Mouse (Mus musculus) neural tube, embryonic 11.5 days (tissue): ENCODE measurements around the gene Fam76a. TPM values are rescaled to one million over a fixed set of nuclear protein-coding genes. Genes with fewer than 3 reads are reported as not detected.
"Not testable (repeated sequence)": the region's sequence is repeated elsewhere in the genome, so short reads cannot be mapped to it uniquely, and the experiment has no call there.

Source experiments
- ATAC-seq: fragments of 200-750 bp; cut with Nextera tagmentation; 2 replicates; pipeline ENCODE4 v1.8.0; 2017; ENCODE audit warnings: moderate number of reproducible peaks, mild to moderate bottlenecking, moderate TSS enrichment, moderate library complexity; ENCODE audit not compliant: insufficient read depth, low FRiP score, low TSS enrichment
- DNase-seq: peaks from one replicate; pipeline ENCODE4 v3.0.0-alpha.2; 2015; ENCODE audit warnings: low spot score
- H3K27ac ChIP-seq: fragments of 300-500 bp; sonication (generic); 2 replicates; pipeline ENCODE4 v1.5.1; 2014; ENCODE audit warnings: low read depth, mild to moderate bottlenecking, low read length
- H3K27me3 ChIP-seq: fragments of 300-500 bp; sonication (generic); 2 replicates; pipeline ENCODE4 v1.6.1; 2014; ENCODE audit warnings: mild to moderate bottlenecking, low read length, mixed read lengths; ENCODE audit not compliant: control insufficient read depth, insufficient read depth
- H3K36me3 ChIP-seq: fragments of 300-500 bp; sonication (generic); 2 replicates; pipeline ENCODE4 v1.6.1; 2014; ENCODE audit warnings: mild to moderate bottlenecking, low read length, moderate library complexity, mixed read lengths; ENCODE audit not compliant: control insufficient read depth, insufficient read depth
- H3K4me1 ChIP-seq: fragments of 300-500 bp; sonication (generic); 2 replicates; pipeline ENCODE4 v1.6.1; 2014; ENCODE audit warnings: low read length, mixed read lengths; ENCODE audit not compliant: control insufficient read depth, insufficient read depth
- H3K4me2 ChIP-seq: fragments of 300-500 bp; sonication (generic); 2 replicates; pipeline ENCODE4 v1.6.1; 2014; ENCODE audit warnings: low read depth, mild to moderate bottlenecking, moderate library complexity
- H3K4me3 ChIP-seq: fragments of 300-500 bp; sonication (generic); 2 replicates; pipeline ENCODE4 v1.5.1; 2014; ENCODE audit warnings: low read depth, low read length
- H3K9ac ChIP-seq: fragments of 300-500 bp; sonication (generic); 2 replicates; pipeline ENCODE4 v1.6.1; 2014; ENCODE audit warnings: mild to moderate bottlenecking, low read length
- H3K9me3 ChIP-seq: fragments of 300-500 bp; sonication (generic); 2 replicates; pipeline ENCODE4 v1.6.1; 2016; ENCODE audit warnings: low read length; ENCODE audit not compliant: control insufficient read depth
- WGBS: fragments of 180-500 bp; shearing (Covaris S2); extraction: QIAGEN DNeasy Blood & Tissue Kit; methylation state at CpG from one replicate; pipeline ENCODE4 v1.1.7; 2014; 5-methylcytosine and 5-hydroxymethylcytosine counted together
- polyA plus RNA-seq: library from polyadenylated mRNA; unstranded; fragments of >200 nt; fragmentation: Nextera tagmentation; extraction: Ambion mirVana; gene quantifications from 2 replicates; pipeline ENCODE4 v1.2.1, GENCODE M21; 2014

Fam76a gene
- polyA plus RNA-seq, 1 experiment from 2014 or later: 28.2 TPM

- H3K4me3 ChIP-seq: no peak overlapping the region
- DNase-seq (no peak), ATAC-seq (no peak)
- WGBS: 92% methylated on average over 4 of the region's 4 CpGs
- 0 out of 2 replicates have a peak, but pooled peaks cover 6% of the 10 kb centered on the region for H3K4me1 ChIP-seq
- no peak overlapping the region for H3K4me2 ChIP-seq
- no peak overlapping the region for H3K27ac ChIP-seq
- no peak overlapping the region for H3K9ac ChIP-seq
- H3K9me3 ChIP-seq: no peaks in the 10 kb centered on the region
- no peaks in the 10 kb centered on the region for H3K27me3 ChIP-seq
- H3K36me3 ChIP-seq: no peaks in the 10 kb centered on the region; the same call in 1 of the 2 replicates
Observed at GRCm38 (mm10) chr4:132920171-132920570, 2.2 kb downstream of the Fam76a start.

GRCm38 (mm10) chr4:132918493-132918892 lies 3.9 kb downstream of the Fam76a start:
- WGBS: 85% methylated on average over 6 of the region's 6 CpGs
- H3K27ac ChIP-seq: not testable (repeated sequence)

DNA sequence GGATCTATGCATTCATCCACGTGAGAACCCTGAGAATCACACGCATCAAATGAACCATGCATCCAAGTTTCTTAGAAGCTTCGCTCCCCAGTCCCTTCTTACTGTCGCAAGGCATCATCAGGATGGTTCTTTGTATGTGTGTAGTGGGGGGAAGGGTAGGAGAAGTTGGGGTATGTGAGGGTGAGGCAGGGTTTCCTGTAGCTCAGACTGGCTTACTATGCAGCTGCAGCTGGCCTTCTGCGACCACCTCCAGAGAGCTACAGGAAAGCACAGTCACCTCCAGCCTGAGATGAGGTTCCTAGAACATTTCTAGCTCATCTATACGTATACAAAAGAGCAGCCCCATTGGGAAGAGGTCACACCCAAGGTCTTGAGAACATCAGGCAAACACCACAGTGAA lies 10.2 kb downstream of the Fam76a start:
- 91% methylated on average over 6 of the region's 6 CpGs for WGBS
- Histone ChIP-seq H3K4me1 (no peaks in the 10 kb centered on the region), H3K36me3 (peaks cover 7% of the 10 kb centered on the region), H3K9ac (no peak overlapping the region), H3K4me2 (no peak overlapping the region), H3K4me3 (no peak overlapping the region), H3K27ac (no peak overlapping the region), H3K9me3 (no peaks in the 10 kb centered on the region), H3K27me3 (no peaks in the 10 kb centered on the region)
- ATAC-seq (no peak), DNase-seq (no peak)

More at GRCm38 (mm10) chr4:132918493-132918892, 3.9 kb downstream of the Fam76a start:
- H3K4me3 ChIP-seq, H3K4me1 ChIP-seq, H3K9me3 ChIP-seq, H3K27me3 ChIP-seq, H3K4me2 ChIP-seq, H3K36me3 ChIP-seq, H3K9ac ChIP-seq, DNase-seq, ATAC-seq: not testable (repeated sequence)

GRCm38 (mm10) chr4:132905843-132906360 lies 16.5 kb downstream of the Fam76a start:
- Histone ChIP-seq H3K4me1 (no peaks in the 10 kb centered on the region), H3K4me2 (no peak overlapping the region), H3K27me3 (no peaks in the 10 kb centered on the region), H3K36me3 (peaks cover 5% of the 10 kb centered on the region; the same call in 1 of the 2 replicates), H3K9ac (no peak overlapping the region), H3K9me3 (no peaks in the 10 kb centered on the region), H3K4me3 (no peak overlapping the region), H3K27ac (no peak overlapping the region)
- DNase-seq (no peak), ATAC-seq (no peak)
- WGBS: 94% methylated on average over 5 of the region's 5 CpGs

- DNase-seq: no peak
- H3K36me3 ChIP-seq: peaks cover 5% of the 10 kb centered on the region; the same call in 1 of the 2 replicates
- H3K27ac ChIP-seq: no peak overlapping the region
- H3K4me3 ChIP-seq: no peak overlapping the region
- H3K9me3 ChIP-seq: no peaks in the 10 kb centered on the region
- no peak overlapping the region for H3K9ac ChIP-seq
- H3K4me2 ChIP-seq: no peak overlapping the region
- no peaks in the 10 kb centered on the region for H3K27me3 ChIP-seq
- no peak for ATAC-seq
- H3K4me1 ChIP-seq: no peaks in the 10 kb centered on the region
- 74% methylated on average over 9 of the region's 9 CpGs for WGBS
Observed at GRCm38 (mm10) chr4:132904765-132905309, 17.5 kb downstream of the Fam76a start.

GRCm38 (mm10) chr4:132904071-132904470 lies 18.3 kb downstream of the Fam76a start:
- Histone ChIP-seq H3K27ac (no peak overlapping the region), H3K36me3 (peaks cover 2% of the 10 kb centered on the region; the same call in 1 of the 2 replicates), H3K9me3 (no peaks in the 10 kb centered on the region), H3K4me3 (no peak overlapping the region), H3K9ac (no peak overlapping the region), H3K4me1 (no peaks in the 10 kb centered on the region), H3K4me2 (no peak overlapping the region), H3K27me3 (no peaks in the 10 kb centered on the region)
- 97% methylated on average over 2 of the region's 2 CpGs for WGBS
- no peak for DNase-seq
- ATAC-seq: no peak

DNA sequence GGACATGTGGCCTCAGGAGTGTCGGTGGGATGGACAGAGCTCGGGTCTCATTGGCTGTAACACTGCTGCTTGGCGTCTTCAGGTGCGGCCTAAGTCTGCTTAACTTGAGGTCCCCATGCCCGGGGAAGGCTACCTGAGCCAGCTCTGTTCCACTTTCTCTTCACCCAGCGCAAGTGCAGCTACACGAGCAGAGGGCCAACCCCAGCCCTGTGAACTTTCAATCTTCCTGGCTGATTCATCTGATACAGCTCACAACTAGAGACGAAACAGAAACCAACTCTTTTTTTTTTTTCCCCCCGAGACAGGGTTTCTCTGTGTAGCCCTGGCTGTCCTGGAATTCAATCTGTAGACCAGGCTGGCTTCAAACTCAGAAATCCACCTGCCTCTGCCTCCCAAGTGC lies 24.2 kb downstream of the Fam76a start:
- WGBS: 88% methylated on average over 9 of the region's 9 CpGs
- H3K27ac ChIP-seq: no peak overlapping the region

DNA sequence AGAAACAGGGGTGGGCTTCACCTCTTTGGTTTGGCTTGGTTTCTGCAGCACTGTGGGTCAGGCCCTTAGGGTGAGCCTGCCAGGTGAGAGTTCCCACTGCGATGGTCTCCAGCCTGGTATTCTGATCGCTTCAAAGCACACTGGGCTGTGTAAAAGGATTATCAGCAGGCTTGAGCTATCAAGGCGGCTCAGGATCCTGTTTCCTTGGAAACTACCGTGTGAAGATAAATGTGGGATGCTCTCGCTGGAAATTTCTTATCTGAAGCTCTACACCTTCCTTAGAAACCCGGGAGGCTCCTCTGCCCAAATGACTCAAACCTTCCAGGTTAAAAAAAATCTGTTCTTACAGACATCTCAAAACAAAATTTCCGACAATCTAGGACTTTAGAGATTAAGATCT lies 28.0 kb downstream of the Fam76a start:
- H3K4me2 ChIP-seq: no peak overlapping the region

More for the DNA sequence above, 24.2 kb downstream of the Fam76a start:
- Histone ChIP-seq H3K9ac (no peak overlapping the region), H3K4me2 (no peak overlapping the region), H3K4me3 (no peak overlapping the region), H3K27me3 (no peaks in the 10 kb centered on the region), H3K9me3 (no peaks in the 10 kb centered on the region), H3K36me3 (no peaks in the 10 kb centered on the region), H3K4me1 (no peaks in the 10 kb centered on the region)
- DNase-seq (no peak), ATAC-seq (no peak)

DNA sequence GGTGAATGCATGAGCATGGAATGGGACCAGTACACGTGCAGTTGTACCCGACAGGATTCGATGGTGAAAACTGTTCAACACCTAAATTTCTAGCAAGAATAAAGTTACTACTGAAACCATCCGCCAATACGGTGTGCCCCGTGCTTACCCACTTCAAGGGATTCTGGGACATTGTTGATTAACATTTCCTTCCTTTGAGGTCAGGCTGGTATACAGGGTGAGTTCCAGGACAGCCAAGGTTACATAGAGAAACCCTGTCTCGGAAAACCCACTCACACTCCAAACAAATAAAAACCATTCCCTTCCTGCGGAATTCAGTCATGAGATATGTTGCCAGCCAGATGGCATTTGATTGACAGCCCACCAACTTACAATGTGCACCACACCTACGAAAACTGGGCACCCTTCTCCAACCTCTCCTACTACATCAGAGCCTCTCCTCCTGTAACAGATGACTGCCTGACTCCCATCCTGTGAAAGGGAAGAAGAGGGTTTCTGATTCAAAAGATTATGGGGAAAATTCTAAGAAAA lies 37.4 kb downstream of the Fam76a start:
- WGBS: 19% methylated on average over 9 of the region's 9 CpGs
- DNase-seq (no peak), ATAC-seq (0 out of 2 replicates have a peak, but pooled peaks have one; percentile 23)

More for the DNA sequence above, 28.0 kb downstream of the Fam76a start:
- H3K27ac ChIP-seq: no peak overlapping the region
- no peak overlapping the region for H3K9ac ChIP-seq
- no peaks in the 10 kb centered on the region for H3K9me3 ChIP-seq
- ATAC-seq: no peak
- no peak overlapping the region for H3K4me3 ChIP-seq
- no peak for DNase-seq
- H3K27me3 ChIP-seq: no peaks in the 10 kb centered on the region
- no peaks in the 10 kb centered on the region for H3K36me3 ChIP-seq
- H3K4me1 ChIP-seq: no peaks in the 10 kb centered on the region
- 35% methylated on average over 7 of the region's 7 CpGs for WGBS

More for the DNA sequence above, 37.4 kb downstream of the Fam76a start:
- Histone ChIP-seq H3K4me3 (peak overlapping the region; percentile 88), H3K9ac (peak overlapping the region; percentile 90), H3K36me3 (no peaks in the 10 kb centered on the region), H3K27ac (peak overlapping the region; percentile 75; the same call in 1 of the 2 replicates), H3K4me2 (peak overlapping the region; percentile 69), H3K9me3 (no peaks in the 10 kb centered on the region), H3K27me3 (no peaks in the 10 kb centered on the region), H3K4me1 (peaks cover 2% of the 10 kb centered on the region; the same call in 1 of the 2 replicates)
